Comparison of ENCODE assay signal across 12 mouse cellular contexts in the genomic region with DNA sequence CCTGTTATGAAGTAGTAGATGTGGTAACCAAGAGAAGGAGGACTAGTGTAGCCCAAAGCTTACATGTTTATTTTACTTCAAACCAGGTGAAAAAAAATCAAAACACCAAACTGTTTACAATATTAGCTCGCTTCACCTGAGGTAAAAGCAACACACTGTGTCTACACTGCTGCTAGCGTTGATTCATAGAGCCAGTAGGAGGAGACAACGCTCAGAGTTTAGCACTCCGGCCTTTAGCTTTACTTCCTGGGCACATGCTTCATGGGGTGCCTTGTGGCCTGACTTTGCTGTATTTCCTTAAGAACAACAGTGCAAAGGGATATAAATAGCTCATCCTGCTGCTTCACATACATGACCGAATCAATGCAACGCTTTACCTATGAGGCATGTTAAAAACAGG.
DNase-seq lines count a peak whose midpoint lies in the region; TF ChIP-seq lines count a peak whose summit lies in the region.
"Had no signal": no experiment of that assay in that cellular context is flagged by ENCODE, and none has a peak within 500 bp of the region (broad histone marks: within the 10 kb centered on the region; RNA-seq: fewer than 3 reads in every experiment).

No protein-coding gene starts in this region.

- no peak overlapping the region for H3K27ac ChIP-seq in layer of hippocampus, adult 2 months
- H3K27ac ChIP-seq: midbrain, embryonic 15.5 days; neural tube, embryonic 12.5 days had no signal

- H3K4me3 ChIP-seq in layer of hippocampus, adult 2 months: no peak overlapping the region
- H3K4me3 ChIP-seq: midbrain, embryonic 15.5 days; neural tube, embryonic 12.5 days had no signal

- peak; percentile 60 for TF ChIP-seq CTCF in layer of hippocampus, adult 2 months (conservative IDR thresholded peaks at IDR 0.05)

- peak; percentile 53 for DNase-seq in heart, adult 11 months
- no peak for DNase-seq in heart, adult 8-10 months (ENCODE audit: low spot score)
- peak in 1 of 2 experiments; percentile 7 for DNase-seq in layer of hippocampus, adult 2 months (ENCODE audit: low spot score in 2 of 2)
- DNase-seq in layer of hippocampus, adult 9-10 months (ENCODE audit: low spot score): no peak
- peak; percentile 30 for DNase-seq in testis, postnatal 10 days (ENCODE audit: low spot score)
- DNase-seq in testis, postnatal 14 days (ENCODE audit: low spot score): no peak
- no peak for DNase-seq in frontal cortex, postnatal 36 days (ENCODE audit: low spot score in 2 of 2)
- DNase-seq: adrenal gland, postnatal 36 days; cerebellum, postnatal 10 days; right cerebral cortex, postnatal 25 days had no signal

Comparison
In these comparisons a context has a peak if more than half of its experiments do, and no peak if none do; other contexts are left out.
1. DNase-seq: peak in heart, adult 11 months (single experiment) and testis, postnatal 10 days (single experiment); none in heart, adult 8-10 months (single experiment), layer of hippocampus, adult 9-10 months (single experiment), testis, postnatal 14 days (single experiment) and frontal cortex, postnatal 36 days (0 of 2).